Mouse (Mus musculus): ENCODE results near the gene Mlh1. TPM values are rescaled to one million over a fixed set of nuclear protein-coding genes. Genes with fewer than 3 reads are reported as not detected.
A peak's percentile ranks its signal among the peaks of the same experiment; 100 is the strongest.

Mlh1 gene
- polyA plus RNA-seq, 1 experiment from 2014 or later, result 35.2 TPM

DNA sequence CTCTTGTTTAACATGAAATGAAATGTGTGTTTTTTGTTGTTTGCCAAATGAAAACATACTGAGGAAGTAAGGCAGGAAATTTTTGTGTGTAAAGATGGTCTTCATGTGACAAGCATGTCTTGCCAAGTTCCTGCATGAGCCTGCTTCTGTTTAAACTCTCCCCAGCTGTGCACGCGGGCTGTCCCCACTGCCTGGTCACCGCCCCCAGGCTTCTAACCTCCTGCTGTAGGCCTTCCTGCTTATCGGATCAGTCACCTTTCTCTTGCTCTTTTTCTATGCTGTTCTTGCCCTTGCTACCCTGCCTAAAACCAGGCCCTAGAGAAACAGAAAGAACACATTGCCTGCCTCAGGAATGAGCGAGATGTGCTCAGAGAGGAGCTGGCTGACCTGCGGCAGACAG, 58.1 kb downstream of the Mlh1 start:
- ATAC-seq (ENCODE audit: extremely low read depth, insufficient number of reproducible peaks, low FRiP score, low TSS enrichment), result 0 out of 2 replicates have a peak, but pooled peaks have one; percentile 44
- Histone ChIP-seq H3K4me2 (no peak overlapping the region), H3K27me3 (replicated peaks) (no peaks in the 10 kb centered on the region), H3K4me3 (no peak overlapping the region), H3K4me1 (peaks cover 38% of the 10 kb centered on the region), H3K9me3 (no peaks in the 10 kb centered on the region), H3K9ac (peak overlapping the region; percentile 60), H3K27ac (replicated peaks) (peak overlapping the region; percentile 78), H3K36me3 (peaks cover 53% of the 10 kb centered on the region)
- 35% methylated on average over 6 of the region's 6 CpGs for WGBS

- peaks cover 57% of the 10 kb centered on the region for H3K4me1 ChIP-seq
- WGBS, result 67% methylated on average over 10 of the region's 10 CpGs
- H3K36me3 ChIP-seq, result peaks cover 47% of the 10 kb centered on the region
- no peak for ATAC-seq (ENCODE audit: extremely low read depth, insufficient number of reproducible peaks, low FRiP score, low TSS enrichment)
- H3K9me3 ChIP-seq, result no peaks in the 10 kb centered on the region
- H3K4me3 ChIP-seq, result no peak overlapping the region
- H3K27ac ChIP-seq (replicated peaks), result peak overlapping the region; percentile 41; the same call in 1 of the 2 replicates
- H3K4me2 ChIP-seq, result no peak overlapping the region
- H3K9ac ChIP-seq, result no peak overlapping the region
- H3K27me3 ChIP-seq (replicated peaks), result no peaks in the 10 kb centered on the region
Measured at GRCm38 (mm10) chr9:111211122-111212041, 60.2 kb downstream of the Mlh1 start.

- 84% methylated on average over 4 of the region's 4 CpGs for WGBS
- H3K27ac ChIP-seq (replicated peaks), result peak overlapping the region; percentile 45; the same call in 1 of the 2 replicates
Measured at GRCm38 (mm10) chr9:111210412-111210811, 61.2 kb downstream of the Mlh1 start.

GRCm38 (mm10) chr9:111209158-111209699, 62.4 kb downstream of the Mlh1 start:
- H3K4me3 ChIP-seq, result no peak overlapping the region
- no peak for ATAC-seq (ENCODE audit: extremely low read depth, insufficient number of reproducible peaks, low FRiP score, low TSS enrichment)
- H3K27ac ChIP-seq (replicated peaks), result peak overlapping the region; percentile 53
- WGBS, result 88% methylated on average over 7 of the region's 7 CpGs
- H3K27me3 ChIP-seq (replicated peaks), result no peaks in the 10 kb centered on the region
- no peak overlapping the region for H3K9ac ChIP-seq
- H3K9me3 ChIP-seq, result no peaks in the 10 kb centered on the region
- H3K4me1 ChIP-seq, result peaks cover 63% of the 10 kb centered on the region
- peaks cover 36% of the 10 kb centered on the region for H3K36me3 ChIP-seq
- H3K4me2 ChIP-seq, result no peak overlapping the region

More at GRCm38 (mm10) chr9:111210412-111210811, 61.2 kb downstream of the Mlh1 start:
- Histone ChIP-seq H3K4me2 (no peak overlapping the region), H3K9me3 (no peaks in the 10 kb centered on the region), H3K4me1 (peaks cover 57% of the 10 kb centered on the region), H3K4me3 (no peak overlapping the region), H3K9ac (no peak overlapping the region), H3K27me3 (replicated peaks) (no peaks in the 10 kb centered on the region), H3K36me3 (peaks cover 45% of the 10 kb centered on the region)
- ATAC-seq (ENCODE audit: extremely low read depth, insufficient number of reproducible peaks, low FRiP score, low TSS enrichment), result no peak

- Histone ChIP-seq H3K27ac (replicated peaks) (peak overlapping the region; percentile 84), H3K4me2 (peak overlapping the region; percentile 24; the same call in 1 of the 2 replicates), H3K27me3 (replicated peaks) (no peaks in the 10 kb centered on the region), H3K9ac (no peak overlapping the region), H3K9me3 (no peaks in the 10 kb centered on the region), H3K4me1 (peaks cover 52% of the 10 kb centered on the region), H3K4me3 (no peak overlapping the region), H3K36me3 (peaks cover 35% of the 10 kb centered on the region)
- 65% methylated on average over 3 of the region's 3 CpGs for WGBS
- no peak for ATAC-seq (ENCODE audit: extremely low read depth, insufficient number of reproducible peaks, low FRiP score, low TSS enrichment)
Measured at GRCm38 (mm10) chr9:111208185-111208584, 63.4 kb downstream of the Mlh1 start.

DNA sequence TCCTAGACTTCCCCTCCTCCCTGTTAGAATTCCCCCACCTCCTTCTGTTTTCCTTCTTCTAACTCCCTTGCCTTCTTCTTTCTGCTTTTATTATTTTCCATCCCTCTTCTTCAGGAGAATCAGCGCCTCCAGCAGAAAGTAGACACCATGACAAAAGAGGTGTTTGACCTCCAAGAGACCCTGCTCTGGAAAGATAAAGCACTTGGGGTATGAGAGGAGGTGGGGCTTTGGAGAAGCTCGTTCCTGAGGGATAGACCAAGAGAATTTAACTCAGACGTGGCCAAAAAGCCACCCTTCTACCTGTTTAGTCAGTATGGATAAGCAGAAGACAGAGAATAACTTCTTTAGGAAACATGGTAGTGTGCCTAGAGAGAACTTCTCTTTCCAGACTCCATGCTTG, 63.9 kb downstream of the Mlh1 start:
- no peak for ATAC-seq (ENCODE audit: extremely low read depth, insufficient number of reproducible peaks, low FRiP score, low TSS enrichment)
- no peaks in the 10 kb centered on the region for H3K27me3 ChIP-seq (replicated peaks)
- peak overlapping the region; percentile 24 for H3K4me2 ChIP-seq
- H3K27ac ChIP-seq (replicated peaks), result peak overlapping the region; percentile 84
- WGBS, result 24% methylated on average over 3 of the region's 3 CpGs
- H3K36me3 ChIP-seq, result peaks cover 39% of the 10 kb centered on the region
- H3K4me3 ChIP-seq, result no peak overlapping the region
- H3K9ac ChIP-seq, result no peak overlapping the region
- H3K9me3 ChIP-seq, result no peaks in the 10 kb centered on the region
- peaks cover 47% of the 10 kb centered on the region for H3K4me1 ChIP-seq

DNA sequence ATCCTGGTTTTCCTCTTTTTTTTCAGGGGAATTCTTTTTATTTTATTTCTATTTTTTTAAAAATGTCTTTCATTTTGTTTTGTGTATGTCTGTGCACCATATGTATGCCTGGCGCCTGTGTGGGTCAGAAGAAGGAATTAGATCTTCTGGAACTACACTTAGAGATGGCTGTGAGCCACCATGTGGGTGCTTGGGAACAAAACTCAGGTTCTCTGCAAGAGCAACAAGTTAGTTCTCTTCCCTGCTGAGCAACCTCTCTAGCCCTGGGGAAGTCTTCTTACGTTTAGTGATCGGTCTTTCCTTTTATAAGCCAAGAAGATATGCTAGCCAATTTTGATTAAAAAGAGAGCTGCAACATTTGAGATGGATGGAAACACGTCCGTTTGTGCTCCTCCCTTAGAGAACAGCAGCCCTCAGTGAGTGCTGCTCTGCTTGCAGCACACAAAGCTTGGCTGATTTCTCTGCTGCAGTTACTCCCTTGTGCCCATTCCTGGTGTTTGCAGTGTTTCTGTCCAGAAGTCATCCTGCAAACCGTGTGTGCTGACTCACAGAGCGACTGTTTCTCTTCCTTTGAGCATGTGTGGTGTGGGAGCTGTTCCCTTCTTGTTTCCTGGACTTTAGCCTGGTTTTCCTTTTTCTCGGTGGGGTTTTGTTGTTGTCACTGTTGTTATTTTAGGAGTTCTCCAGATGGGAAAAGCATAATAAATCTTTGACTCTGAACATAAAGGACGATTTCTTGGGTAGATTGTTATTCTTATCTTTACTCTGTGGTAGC, 66.8 kb downstream of the Mlh1 start:
- H3K9ac ChIP-seq, result no peak overlapping the region
- H3K4me3 ChIP-seq, result no peak overlapping the region
- no peak overlapping the region for H3K4me2 ChIP-seq
- H3K27ac ChIP-seq (replicated peaks), result 0 out of 2 replicates have a peak overlapping the region, but pooled peaks have one; percentile 30
- ATAC-seq (ENCODE audit: extremely low read depth, insufficient number of reproducible peaks, low FRiP score, low TSS enrichment), result no peak
- no peaks in the 10 kb centered on the region for H3K27me3 ChIP-seq (replicated peaks)
- peaks cover 29% of the 10 kb centered on the region for H3K4me1 ChIP-seq
- H3K9me3 ChIP-seq, result no peaks in the 10 kb centered on the region
- 56% methylated on average over 9 of the region's 9 CpGs for WGBS
- H3K36me3 ChIP-seq, result peaks cover 62% of the 10 kb centered on the region

DNA sequence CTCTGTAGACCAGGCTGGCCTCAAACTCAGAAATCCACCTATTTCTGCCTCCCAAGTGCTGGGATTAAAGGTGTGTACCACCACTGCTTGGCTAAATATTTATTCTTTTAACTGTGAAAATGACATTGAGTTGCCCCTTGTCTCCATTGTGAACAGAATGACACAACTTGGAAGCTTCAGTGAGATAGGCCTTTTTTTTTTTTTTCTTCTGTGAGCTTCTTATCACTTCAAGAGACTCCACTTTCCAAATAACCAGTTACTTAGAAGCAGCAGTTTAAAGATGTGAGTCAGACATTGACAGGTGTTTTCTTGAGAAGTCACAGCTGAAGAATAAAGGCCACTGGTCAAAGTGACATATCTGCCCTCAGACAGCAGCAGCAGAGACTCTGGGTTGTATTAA, 71.4 kb downstream of the Mlh1 start:
- H3K4me2 ChIP-seq, result no peak overlapping the region
- no peaks in the 10 kb centered on the region for H3K9me3 ChIP-seq
- no peak overlapping the region for H3K9ac ChIP-seq
- no peak overlapping the region for H3K4me3 ChIP-seq
- peaks cover 59% of the 10 kb centered on the region for H3K36me3 ChIP-seq
- H3K4me1 ChIP-seq, result peaks cover 14% of the 10 kb centered on the region
- ATAC-seq (ENCODE audit: extremely low read depth, insufficient number of reproducible peaks, low FRiP score, low TSS enrichment), result no peak
- H3K27me3 ChIP-seq (replicated peaks), result no peaks in the 10 kb centered on the region
- no peak overlapping the region for H3K27ac ChIP-seq (replicated peaks)

GRCm38 (mm10) chr9:111198332-111198731, 73.3 kb downstream of the Mlh1 start:
- WGBS, result 30% methylated on average over 1 of the region's 1 CpGs
- no peak overlapping the region for H3K27ac ChIP-seq (replicated peaks)
- peaks cover 66% of the 10 kb centered on the region for H3K36me3 ChIP-seq
- no peak overlapping the region for H3K9ac ChIP-seq
- no peak for ATAC-seq (ENCODE audit: extremely low read depth, insufficient number of reproducible peaks, low FRiP score, low TSS enrichment)
- no peaks in the 10 kb centered on the region for H3K27me3 ChIP-seq (replicated peaks)
- no peaks in the 10 kb centered on the region for H3K9me3 ChIP-seq
- H3K4me2 ChIP-seq, result no peak overlapping the region
- no peak overlapping the region for H3K4me3 ChIP-seq
- H3K4me1 ChIP-seq, result peaks cover 7% of the 10 kb centered on the region

- 95% methylated on average over 4 of the region's 4 CpGs for WGBS
- ATAC-seq (ENCODE audit: extremely low read depth, insufficient number of reproducible peaks, low FRiP score, low TSS enrichment), result no peak
- no peak overlapping the region for H3K4me3 ChIP-seq
- peaks cover 7% of the 10 kb centered on the region for H3K4me1 ChIP-seq
- no peaks in the 10 kb centered on the region for H3K27me3 ChIP-seq (replicated peaks)
- peaks cover 68% of the 10 kb centered on the region for H3K36me3 ChIP-seq
- H3K4me2 ChIP-seq, result no peak overlapping the region
- no peak overlapping the region for H3K27ac ChIP-seq (replicated peaks)
- no peaks in the 10 kb centered on the region for H3K9me3 ChIP-seq
- H3K9ac ChIP-seq, result no peak overlapping the region
Measured at GRCm38 (mm10) chr9:111197712-111198111, 73.9 kb downstream of the Mlh1 start.

DNA sequence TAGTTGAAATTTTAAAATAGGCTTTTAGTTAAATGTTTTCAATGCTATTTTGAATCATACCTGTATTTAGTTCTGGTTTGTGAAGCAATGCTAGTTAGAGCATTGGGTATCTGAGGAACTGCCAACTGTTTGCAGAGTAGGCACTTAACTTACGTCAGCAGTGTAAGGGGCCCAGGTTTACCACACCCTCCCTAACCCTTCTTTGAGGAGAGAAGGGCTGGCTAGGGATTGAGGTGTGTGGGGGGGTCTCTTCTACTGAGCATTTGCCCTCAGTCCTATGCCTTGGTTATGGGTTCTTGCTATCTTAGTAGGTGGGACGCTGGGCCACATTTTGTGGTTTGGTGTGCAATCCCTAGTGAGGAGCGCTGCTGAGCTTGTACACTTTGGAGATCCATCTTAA, 74.5 kb downstream of the Mlh1 start:
- H3K4me2 ChIP-seq, result no peak overlapping the region
- no peak overlapping the region for H3K4me3 ChIP-seq
- WGBS, result 87% methylated on average over 3 of the region's 3 CpGs
- H3K4me1 ChIP-seq, result peaks cover 7% of the 10 kb centered on the region
- no peak overlapping the region for H3K9ac ChIP-seq
- no peaks in the 10 kb centered on the region for H3K27me3 ChIP-seq (replicated peaks)
- no peaks in the 10 kb centered on the region for H3K9me3 ChIP-seq
- ATAC-seq (ENCODE audit: extremely low read depth, insufficient number of reproducible peaks, low FRiP score, low TSS enrichment), result no peak
- H3K27ac ChIP-seq (replicated peaks), result no peak overlapping the region
- H3K36me3 ChIP-seq, result peaks cover 65% of the 10 kb centered on the region

Data from heart, embryonic 13.5 days (tissue).